Mouse (Mus musculus) heart, embryonic 16.5 days (tissue): Measurements from ENCODE around the gene Fam193b. TPM values are rescaled to one million over a fixed set of nuclear protein-coding genes. Genes with fewer than 3 reads are reported as not detected.

Experiments
- ATAC-seq: fragments of 200-750 bp; cut with Nextera tagmentation; replicated peaks from 2 replicates; pipeline ENCODE4 v1.8.0; 2017; ENCODE audit warnings: moderate number of reproducible peaks; ENCODE audit not compliant: insufficient read depth, low FRiP score; ENCODE audit errors: extremely low read depth
- H3K27ac ChIP-seq: fragments of 300-500 bp; sonication (generic); 2 replicates; pipeline ENCODE4 v1.5.1; 2014; ENCODE audit warnings: mild to moderate bottlenecking, low read length, control low read depth, moderate library complexity
- H3K27me3 ChIP-seq: fragments of 300-500 bp; sonication (generic); 2 replicates; pipeline ENCODE4 v1.6.1; 2014; ENCODE audit warnings: low read length, mixed read lengths; ENCODE audit not compliant: control insufficient read depth, insufficient read depth
- H3K36me3 ChIP-seq: fragments of 300-500 bp; sonication (generic); 2 replicates; pipeline ENCODE4 v1.6.1; 2014; ENCODE audit not compliant: control insufficient read depth, insufficient read depth
- H3K4me1 ChIP-seq: fragments of 300-500 bp; sonication (generic); 2 replicates; pipeline ENCODE4 v1.6.1; 2014; ENCODE audit warnings: low read length, mixed read lengths; ENCODE audit not compliant: control insufficient read depth, insufficient read depth
- H3K4me2 ChIP-seq: fragments of 300-500 bp; sonication (generic); 2 replicates; pipeline ENCODE4 v1.6.1; 2014; ENCODE audit warnings: low read depth, mild to moderate bottlenecking, control low read depth, low read length
- H3K4me3 ChIP-seq: fragments of 300-500 bp; sonication (generic); 2 replicates; pipeline ENCODE4 v1.5.1; 2014; ENCODE audit warnings: mild to moderate bottlenecking, control low read depth, low read length
- H3K9ac ChIP-seq: fragments of 300-500 bp; sonication (generic); 2 replicates; pipeline ENCODE4 v1.6.1; 2014; ENCODE audit warnings: low read length, control low read depth
- H3K9me3 ChIP-seq: fragments of 300-500 bp; sonication (generic); replicated peaks from 2 replicates; pipeline ENCODE4 v1.6.1; 2016; ENCODE audit warnings: low read length; ENCODE audit not compliant: control insufficient read depth
- WGBS: fragments of 180-500 bp; shearing (Covaris S2); extraction: QIAGEN DNeasy Blood & Tissue Kit; methylation state at CpG from one replicate; pipeline ENCODE4 v1.1.7; 2014; 5-methylcytosine and 5-hydroxymethylcytosine counted together
- microRNA-seq: library from miRNA; unstranded; fragments of <30 nt; microRNA quantifications from one replicate; pipeline ENCODE4, GENCODE M21; 2017
- polyA plus RNA-seq: library from polyadenylated mRNA; unstranded; fragments of >200 nt; fragmentation: Nextera tagmentation; extraction: Ambion mirVana; gene quantifications from 2 replicates; pipeline ENCODE4 v1.2.1, GENCODE M21; 2015

The Fam193b gene
- polyA plus RNA-seq, 1 experiment from 2014 or later = 22.6 TPM

- no peaks in the 10 kb centered on the region for H3K4me1 ChIP-seq
These were observed 68.5 kb downstream of the Fam193b start for GRCm38 (mm10) chr13:55502405-55502804.

GRCm38 (mm10) chr13:55500575-55500974 lies 70.3 kb downstream of the Fam193b start:
- H3K4me2 ChIP-seq = no peak overlapping the region
- H3K4me1 ChIP-seq = peaks cover 6% of the 10 kb centered on the region
- H3K9me3 ChIP-seq = no peaks in the 10 kb centered on the region
- H3K4me3 ChIP-seq = no peak overlapping the region
- WGBS = 71% methylated on average over 10 of the region's 10 CpGs
- H3K9ac ChIP-seq = no peak overlapping the region
- peaks cover 19% of the 10 kb centered on the region for H3K27me3 ChIP-seq
- no peak for ATAC-seq
- peaks cover 34% of the 10 kb centered on the region for H3K36me3 ChIP-seq
- H3K27ac ChIP-seq = no peak overlapping the region

More at GRCm38 (mm10) chr13:55502405-55502804, 68.5 kb downstream of the Fam193b start:
- Histone ChIP-seq H3K27ac (no peak overlapping the region), H3K36me3 (peaks cover 49% of the 10 kb centered on the region), H3K4me2 (no peak overlapping the region), H3K4me3 (no peak overlapping the region), H3K9ac (no peak overlapping the region), H3K9me3 (no peaks in the 10 kb centered on the region), H3K27me3 (peaks cover 17% of the 10 kb centered on the region)
- no peak for ATAC-seq
- 87% methylated on average over 8 of the region's 8 CpGs for WGBS

GRCm38 (mm10) chr13:55498906-55499305 lies 72.0 kb downstream of the Fam193b start:
- no peak overlapping the region for H3K9ac ChIP-seq
- H3K9me3 ChIP-seq = no peaks in the 10 kb centered on the region
- H3K4me2 ChIP-seq = no peak overlapping the region
- H3K4me3 ChIP-seq = no peak overlapping the region
- peaks cover 26% of the 10 kb centered on the region for H3K27me3 ChIP-seq
- no peak for ATAC-seq
- H3K27ac ChIP-seq = no peak overlapping the region
- WGBS = 79% methylated on average over 11 of the region's 11 CpGs
- H3K36me3 ChIP-seq = peaks cover 21% of the 10 kb centered on the region; the same call in 1 of the 2 replicates
- H3K4me1 ChIP-seq = peaks cover 18% of the 10 kb centered on the region

- no peak overlapping the region for H3K9ac ChIP-seq
- H3K4me2 ChIP-seq = no peak overlapping the region
- H3K27ac ChIP-seq = no peak overlapping the region
- H3K36me3 ChIP-seq = peaks cover 9% of the 10 kb centered on the region; the same call in 1 of the 2 replicates
- peaks cover 46% of the 10 kb centered on the region for H3K27me3 ChIP-seq
- peaks cover 18% of the 10 kb centered on the region for H3K4me1 ChIP-seq
- no peak overlapping the region for H3K4me3 ChIP-seq
- H3K9me3 ChIP-seq = no peaks in the 10 kb centered on the region
- WGBS = 81% methylated on average over 6 of the region's 6 CpGs
- no peak for ATAC-seq
These were observed 74.3 kb downstream of the Fam193b start for GRCm38 (mm10) chr13:55496661-55497060.

GRCm38 (mm10) chr13:55495702-55496101 lies 75.2 kb downstream of the Fam193b start:
- Histone ChIP-seq H3K27ac (no peak overlapping the region), H3K27me3 (peaks cover 55% of the 10 kb centered on the region), H3K4me1 (peaks cover 18% of the 10 kb centered on the region), H3K4me2 (0 out of 2 replicates have a peak overlapping the region, but pooled peaks have one; percentile 15), H3K4me3 (no peak overlapping the region), H3K9ac (no peak overlapping the region), H3K9me3 (no peaks in the 10 kb centered on the region), H3K36me3 (peaks cover 9% of the 10 kb centered on the region; the same call in 1 of the 2 replicates)
- no peak for ATAC-seq
- WGBS = 46% methylated on average over 4 of the region's 4 CpGs

GRCm38 (mm10) chr13:55494883-55495621 lies 75.9 kb downstream of the Fam193b start:
- WGBS = 5% methylated on average over 18 of the region's 18 CpGs
- no peak overlapping the region for H3K27ac ChIP-seq

GRCm38 (mm10) chr13:55494257-55494656 lies 76.7 kb downstream of the Fam193b start:
- Histone ChIP-seq H3K9ac (no peak overlapping the region), H3K4me1 (peaks cover 18% of the 10 kb centered on the region), H3K27me3 (peaks cover 57% of the 10 kb centered on the region), H3K4me2 (no peak overlapping the region), H3K27ac (no peak overlapping the region), H3K9me3 (no peaks in the 10 kb centered on the region), H3K4me3 (no peak overlapping the region), H3K36me3 (peaks cover 9% of the 10 kb centered on the region; the same call in 1 of the 2 replicates)
- ATAC-seq = no peak
- 8% methylated on average over 2 of the region's 2 CpGs for WGBS

More at GRCm38 (mm10) chr13:55494883-55495621, 75.9 kb downstream of the Fam193b start:
- H3K9me3 ChIP-seq = no peaks in the 10 kb centered on the region
- H3K4me2 ChIP-seq = peak overlapping the region; percentile 15; the same call in 1 of the 2 replicates
- no peak overlapping the region for H3K4me3 ChIP-seq
- peaks cover 18% of the 10 kb centered on the region for H3K4me1 ChIP-seq
- peak; percentile 95 for ATAC-seq
- peaks cover 56% of the 10 kb centered on the region for H3K27me3 ChIP-seq
- no peak overlapping the region for H3K9ac ChIP-seq
- peaks cover 9% of the 10 kb centered on the region; the same call in 1 of the 2 replicates for H3K36me3 ChIP-seq

Small RNA genes lying within 50 kb of the gene (microRNA-seq; reads per million reads assigned to microRNA genes)
- 4.7 reads per million, percentile 18 among the genes with 10 or more reads in this experiment for gene Mir6945

Other genes with a start within 250 kb of the Fam193b start
- 67.4 and 74.8 TPM in 2 replicates for gene Rab24, start 249.2 kb downstream of the Fam193b start, polyA plus RNA-seq
- 29.2 and 29.4 TPM in 2 replicates for gene Mxd3, start 241.3 kb downstream of the Fam193b start, polyA plus RNA-seq
- 84.2 and 84.5 TPM in 2 replicates for gene Lman2, start 208.3 kb downstream of the Fam193b start, polyA plus RNA-seq
- gene Rgs14, start 201.4 kb downstream of the Fam193b start, polyA plus RNA-seq = 1.4 and 2.4 TPM in 2 replicates
- not detected in 2 replicates for gene Slc34a1, start 172.9 kb downstream of the Fam193b start, polyA plus RNA-seq
- not detected in 2 replicates for gene Pfn3, start 155.9 kb downstream of the Fam193b start, polyA plus RNA-seq
- 0.25 TPM in 1 of 2 replicates, not detected in the other for gene F12, start 144.3 kb downstream of the Fam193b start, polyA plus RNA-seq
- gene Grk6, start 126.0 kb downstream of the Fam193b start, polyA plus RNA-seq = 11.4 and 19.4 TPM in 2 replicates
- 0.25 and 0.28 TPM in 2 replicates for gene Prr7, start 106.9 kb downstream of the Fam193b start, polyA plus RNA-seq
- gene Dbn1, start 83.0 kb downstream of the Fam193b start, polyA plus RNA-seq = 59.4 and 62.5 TPM in 2 replicates
- 229 and 248 TPM in 2 replicates for gene Pdlim7, start 57.4 kb downstream of the Fam193b start, polyA plus RNA-seq
- 1.9 and 2.2 TPM in 2 replicates for gene Dok3, start 41.8 kb downstream of the Fam193b start, polyA plus RNA-seq
- 31.9 and 32.1 TPM in 2 replicates for gene Ddx41, start 34.5 kb downstream of the Fam193b start, polyA plus RNA-seq
- 99.9 and 110 TPM in 2 replicates for gene Tmed9, start 2.6 kb upstream of the Fam193b start, polyA plus RNA-seq
- 18.1 and 18.9 TPM in 2 replicates for gene B4galt7, start 28.8 kb upstream of the Fam193b start, polyA plus RNA-seq
- 35.6 and 39.9 TPM in 2 replicates for gene Caml, start 51.9 kb upstream of the Fam193b start, polyA plus RNA-seq
- 20.5 and 21.4 TPM in 2 replicates for gene Ddx46, start 63.9 kb upstream of the Fam193b start, polyA plus RNA-seq
- gene B230219D22Rik, start 122.0 kb upstream of the Fam193b start, polyA plus RNA-seq = 49.3 and 51.4 TPM in 2 replicates
- 65.6 and 73.4 TPM in 2 replicates for gene Txndc15, start 143.5 kb upstream of the Fam193b start, polyA plus RNA-seq
- gene Pcbd2, start 156.2 kb upstream of the Fam193b start, polyA plus RNA-seq = 49.9 and 66.0 TPM in 2 replicates
- 0.11 TPM in 1 of 2 replicates, not detected in the other for gene Catsper3, start 213.4 kb upstream of the Fam193b start, polyA plus RNA-seq